Mouse (Mus musculus) liver, adult (tissue): ENCODE measurements around the gene Prkce.

Experiments
- GATA4 ChIP-seq: IDR thresholded peaks from 2 replicates; pipeline ENCODE4 v1.6.1; 2014; ENCODE audit warnings: mild to moderate bottlenecking, low read length; ENCODE audit not compliant: insufficient replicate concordance

The Prkce gene

DNA sequence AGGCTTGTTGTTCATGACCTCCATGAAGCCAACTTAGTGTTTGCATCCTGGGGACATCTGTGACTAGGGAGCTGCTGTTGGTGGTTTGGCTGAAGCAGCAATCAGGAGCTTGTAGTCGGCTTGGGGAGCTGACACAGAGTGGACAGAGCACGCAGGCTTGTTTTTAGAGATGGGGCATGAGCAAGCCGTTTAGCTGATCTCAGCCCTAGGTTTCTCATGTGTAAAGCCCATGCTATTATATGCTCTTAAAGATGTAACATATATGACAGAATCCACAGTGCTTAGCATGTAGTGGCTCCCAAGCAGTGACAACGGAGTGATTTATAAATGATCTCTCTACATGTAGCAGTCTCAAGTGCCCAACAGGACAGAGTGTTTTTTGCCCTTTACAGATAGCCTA lies 148.3 kb downstream of the Prkce start:
- no peak for TF ChIP-seq GATA4

DNA sequence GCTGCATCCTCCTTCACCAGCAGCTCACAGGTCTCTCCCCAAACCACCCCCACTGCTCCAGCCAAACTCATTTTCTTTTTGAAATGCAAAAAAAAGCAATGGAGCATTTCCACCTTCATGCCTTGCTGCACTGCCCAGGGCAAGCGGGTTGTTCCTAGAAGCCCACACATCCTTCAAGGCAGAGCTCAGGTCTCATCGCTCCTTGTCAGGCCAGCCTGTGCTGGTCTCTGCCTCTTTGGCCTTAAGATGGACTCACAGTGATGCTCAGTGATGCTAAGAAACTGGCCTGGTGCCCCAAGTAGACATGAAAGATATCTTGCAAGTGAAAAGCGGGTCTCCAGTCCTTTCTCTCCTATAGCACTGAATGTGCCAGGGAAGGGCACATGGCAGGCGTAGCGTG lies 149.2 kb downstream of the Prkce start:
- no peak for TF ChIP-seq GATA4

- TF ChIP-seq GATA4 = no peak
Measured at GRCm38 (mm10) chr17:86317197-86317596, 149.6 kb downstream of the Prkce start.

GRCm38 (mm10) chr17:86319967-86320602 lies 152.5 kb downstream of the Prkce start:
- no peak for TF ChIP-seq GATA4

- TF ChIP-seq GATA4 = no peak
Measured at GRCm38 (mm10) chr17:86322840-86323239, 155.3 kb downstream of the Prkce start.

DNA sequence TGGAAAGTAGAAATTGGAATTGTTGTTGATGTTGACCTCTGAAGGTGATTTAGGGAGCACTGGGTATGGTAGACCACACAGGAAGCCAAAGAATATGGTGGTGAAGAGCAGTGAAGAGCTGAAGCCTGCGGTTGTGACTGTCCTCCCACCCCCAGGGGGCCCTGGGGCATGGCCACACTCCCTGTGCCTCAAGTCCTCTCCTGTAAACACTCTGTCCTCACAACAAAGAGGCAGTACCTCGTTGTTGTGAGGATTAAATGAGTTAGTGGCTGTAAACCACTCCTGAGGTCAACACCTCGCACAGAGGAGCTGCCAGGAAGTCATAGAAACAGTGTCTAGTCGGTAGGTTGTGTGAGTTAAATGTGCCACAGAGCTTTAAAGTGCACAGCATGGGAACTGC lies 155.7 kb downstream of the Prkce start:
- TF ChIP-seq GATA4 = no peak

GRCm38 (mm10) chr17:86323909-86324686 lies 156.5 kb downstream of the Prkce start:
- TF ChIP-seq GATA4 = no peak

DNA sequence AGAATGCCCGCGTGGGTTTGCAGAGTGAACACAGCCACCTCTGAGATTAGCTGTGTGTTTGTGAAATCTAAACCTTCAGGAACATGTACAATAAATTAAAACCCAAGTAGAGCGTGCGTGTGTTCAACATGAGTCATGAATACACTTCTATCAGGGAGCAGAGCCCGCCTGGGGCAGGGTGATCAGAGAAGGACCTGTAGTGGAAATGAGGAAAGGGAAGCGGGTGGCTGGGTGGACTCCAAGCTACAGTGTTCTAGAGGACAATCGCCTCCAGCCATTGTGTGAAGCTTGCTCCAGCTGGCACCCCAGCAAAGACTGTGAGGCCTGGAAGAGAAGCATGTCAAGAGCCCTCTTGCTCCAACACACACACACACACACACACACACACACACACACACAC lies 157.2 kb downstream of the Prkce start:
- no peak for TF ChIP-seq GATA4

DNA sequence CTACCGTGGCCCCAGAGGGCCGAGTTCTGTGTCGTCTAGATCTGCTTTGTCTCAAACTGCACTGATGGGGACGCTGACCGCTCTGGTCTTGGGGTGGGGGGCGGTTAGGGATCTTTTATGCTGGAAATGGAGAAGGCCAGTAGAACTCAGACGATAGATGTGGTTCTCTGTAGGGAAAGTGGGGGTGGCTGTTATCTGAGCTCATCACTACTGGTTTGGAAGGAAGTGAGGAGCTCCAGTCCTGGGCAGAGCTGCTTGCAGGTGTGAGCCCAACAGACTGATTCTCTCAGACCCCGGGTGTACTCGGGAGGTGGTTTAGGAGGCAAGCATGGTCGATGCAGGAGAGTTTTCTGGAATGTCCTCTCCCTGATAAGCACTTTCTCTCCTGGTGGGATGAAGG lies 157.7 kb downstream of the Prkce start:
- no peak for TF ChIP-seq GATA4

DNA sequence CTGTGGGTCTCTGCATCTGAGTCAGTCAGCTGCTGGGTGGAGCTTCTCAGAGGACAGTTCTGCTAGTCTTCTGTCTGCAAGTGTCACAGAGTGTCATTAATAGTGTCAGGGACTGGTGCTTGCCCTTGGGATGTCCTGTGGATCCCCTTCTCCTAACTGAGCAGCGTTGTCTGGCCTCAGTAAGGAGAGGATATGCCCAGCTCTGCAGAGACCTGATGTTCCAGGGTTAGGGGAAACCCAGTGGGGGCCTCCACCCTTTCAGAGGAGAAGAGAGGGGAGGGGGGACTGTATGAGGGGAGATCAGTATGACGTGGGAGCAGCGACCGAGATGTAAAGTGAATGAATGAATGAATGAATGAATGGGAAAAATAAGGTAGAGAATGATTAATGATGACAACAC lies 160.4 kb downstream of the Prkce start:
- TF ChIP-seq GATA4 = no peak

- no peak for TF ChIP-seq GATA4
Measured at GRCm38 (mm10) chr17:86329273-86330075, 161.9 kb downstream of the Prkce start.

DNA sequence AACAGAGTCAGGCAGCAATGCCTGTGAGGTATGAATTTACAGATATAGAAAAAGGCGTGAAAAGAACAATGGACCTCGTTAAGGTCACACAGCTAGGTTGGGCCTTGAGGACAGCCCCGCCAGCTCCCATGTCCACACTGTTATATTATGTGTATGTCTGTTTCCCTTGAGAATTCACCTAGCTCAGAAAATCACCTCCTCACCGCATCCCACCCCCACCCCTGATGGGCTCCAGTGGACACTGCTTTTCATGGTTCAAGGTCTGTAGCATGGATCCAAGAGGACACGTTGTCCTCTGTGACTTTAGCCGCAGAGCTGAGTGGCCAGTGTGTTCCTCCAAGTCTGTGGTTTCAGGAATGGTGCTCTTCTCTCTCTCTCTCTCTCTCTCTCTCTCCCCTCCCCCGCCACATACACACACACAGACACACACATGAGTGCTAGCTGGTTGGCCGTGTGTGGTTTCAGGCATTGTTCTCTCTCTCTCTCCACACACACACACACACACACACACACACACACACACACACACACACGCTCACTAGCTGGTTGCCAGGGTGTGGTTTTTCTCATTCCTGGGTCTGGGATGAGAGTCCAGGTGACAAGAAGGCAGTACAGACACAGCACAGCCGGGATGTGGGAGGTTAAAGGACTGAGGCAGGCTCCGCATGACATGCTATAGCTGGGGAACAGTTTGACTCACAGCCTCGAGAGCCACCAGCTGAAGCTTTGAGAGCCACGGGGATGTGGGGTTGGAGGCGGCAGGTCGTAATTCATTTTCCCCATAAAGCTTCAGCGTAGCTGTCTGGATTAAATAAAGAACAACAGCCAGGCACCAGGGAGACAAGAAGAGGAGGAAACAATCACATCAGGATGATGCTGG lies 162.7 kb downstream of the Prkce start:
- TF ChIP-seq GATA4 = no peak

- no peak for TF ChIP-seq GATA4
Measured at GRCm38 (mm10) chr17:86331835-86332234, 164.2 kb downstream of the Prkce start.

DNA sequence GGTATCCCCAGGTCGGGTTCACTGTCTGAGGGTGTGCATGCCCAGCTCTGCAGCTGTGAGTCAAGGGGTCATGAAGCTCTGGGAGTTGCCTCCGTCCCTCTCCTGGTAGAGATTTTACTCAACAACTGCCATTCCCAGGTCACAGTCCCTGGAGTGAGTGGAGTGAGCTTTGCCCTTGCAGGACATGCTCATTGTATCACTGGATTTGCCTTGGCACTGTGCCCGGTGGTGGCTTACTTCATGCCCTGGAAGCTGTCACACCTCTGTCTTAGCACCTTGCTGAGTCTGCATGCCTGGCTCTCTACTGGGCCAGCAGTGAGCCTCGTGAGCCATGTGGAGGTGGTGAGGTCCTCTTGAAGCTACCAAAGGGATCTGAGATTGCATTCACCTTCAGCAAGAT lies 167.4 kb downstream of the Prkce start:
- TF ChIP-seq GATA4 = no peak

- no peak for TF ChIP-seq GATA4
Measured at GRCm38 (mm10) chr17:86336652-86337073, 169.1 kb downstream of the Prkce start.

- no peak for TF ChIP-seq GATA4
Measured at GRCm38 (mm10) chr17:86337076-86337475, 169.5 kb downstream of the Prkce start.

GRCm38 (mm10) chr17:86338328-86338727 lies 170.7 kb downstream of the Prkce start:
- no peak for TF ChIP-seq GATA4
